Mouse (Mus musculus) lung, postnatal 0 days (tissue): ENCODE data around the gene Nlrp1b.

Experiments used
- CTCF ChIP-seq: IDR thresholded peaks from 2 replicates; pipeline ENCODE4 v1.5.1; 2016; ENCODE audit warnings: antibody characterized with exemption, mild to moderate bottlenecking
- EP300 ChIP-seq: IDR thresholded peaks from 2 replicates; pipeline ENCODE4 v1.6.1; 2016; ENCODE audit warnings: antibody characterized with exemption, mild to moderate bottlenecking, control low read depth

- no peak for TF ChIP-seq CTCF
- TF ChIP-seq EP300: no peak
These were observed 60.9 kb downstream of the Nlrp1b start for GRCm38 (mm10) chr11:71169633-71170032.
